Mouse (Mus musculus): ENCODE measurements around the gene Opa3. TPM values are rescaled to one million over a fixed set of nuclear protein-coding genes. Genes with fewer than 3 reads are reported as not detected.

Gene Opa3
- polyA plus RNA-seq, 1 experiment, result 33.3 TPM

GRCm38 (mm10) chr7:19247511-19247910, 19.4 kb downstream of the Opa3 start:
- TF ChIP-seq POLR2A (IDR thresholded peaks at IDR 0.05; ENCODE audit: borderline replicate concordance, extremely low read depth, insufficient read depth, insufficient read length, poor library complexity, severe bottlenecking) (no peak), CTCF (IDR thresholded peaks at IDR 0.05; ENCODE audit: borderline replicate concordance, extremely low read depth, insufficient read depth, insufficient read length) (no peak)
- DNase-seq (ENCODE audit: low read depth), result no peak

- no peak for DNase-seq (ENCODE audit: low read depth)
- no peak for TF ChIP-seq POLR2A (IDR thresholded peaks at IDR 0.05; ENCODE audit: borderline replicate concordance, extremely low read depth, insufficient read depth, insufficient read length, poor library complexity, severe bottlenecking)
- TF ChIP-seq CTCF (IDR thresholded peaks at IDR 0.05; ENCODE audit: borderline replicate concordance, extremely low read depth, insufficient read depth, insufficient read length), result no peak
These were observed 23.9 kb downstream of the Opa3 start for GRCm38 (mm10) chr7:19252078-19252477.

- no peak for DNase-seq (ENCODE audit: low read depth)
- TF ChIP-seq POLR2A (IDR thresholded peaks at IDR 0.05; ENCODE audit: borderline replicate concordance, extremely low read depth, insufficient read depth, insufficient read length, poor library complexity, severe bottlenecking) (no peak), CTCF (IDR thresholded peaks at IDR 0.05; ENCODE audit: borderline replicate concordance, extremely low read depth, insufficient read depth, insufficient read length) (no peak)
These were observed 25.3 kb downstream of the Opa3 start for GRCm38 (mm10) chr7:19253437-19253836.

- TF ChIP-seq POLR2A (IDR thresholded peaks at IDR 0.05; ENCODE audit: borderline replicate concordance, extremely low read depth, insufficient read depth, insufficient read length, poor library complexity, severe bottlenecking) (no peak), CTCF (IDR thresholded peaks at IDR 0.05; ENCODE audit: borderline replicate concordance, extremely low read depth, insufficient read depth, insufficient read length) (no peak)
- no peak for DNase-seq (ENCODE audit: low read depth)
These were observed 27.3 kb downstream of the Opa3 start for GRCm38 (mm10) chr7:19255395-19255794.

GRCm38 (mm10) chr7:19256567-19256966, 28.4 kb downstream of the Opa3 start:
- DNase-seq (ENCODE audit: low read depth), result no peak
- no peak for TF ChIP-seq POLR2A (IDR thresholded peaks at IDR 0.05; ENCODE audit: borderline replicate concordance, extremely low read depth, insufficient read depth, insufficient read length, poor library complexity, severe bottlenecking)
- no peak for TF ChIP-seq CTCF (IDR thresholded peaks at IDR 0.05; ENCODE audit: borderline replicate concordance, extremely low read depth, insufficient read depth, insufficient read length)

- DNase-seq (ENCODE audit: low read depth), result peak; percentile 85
- no peak for TF ChIP-seq CTCF (IDR thresholded peaks at IDR 0.05; ENCODE audit: borderline replicate concordance, extremely low read depth, insufficient read depth, insufficient read length)
- no peak for TF ChIP-seq POLR2A (IDR thresholded peaks at IDR 0.05; ENCODE audit: borderline replicate concordance, extremely low read depth, insufficient read depth, insufficient read length, poor library complexity, severe bottlenecking)
These were observed 29.4 kb downstream of the Opa3 start for GRCm38 (mm10) chr7:19257390-19258022.

GRCm38 (mm10) chr7:19258336-19258735, 30.2 kb downstream of the Opa3 start:
- TF ChIP-seq POLR2A (IDR thresholded peaks at IDR 0.05; ENCODE audit: borderline replicate concordance, extremely low read depth, insufficient read depth, insufficient read length, poor library complexity, severe bottlenecking) (no peak), CTCF (IDR thresholded peaks at IDR 0.05; ENCODE audit: borderline replicate concordance, extremely low read depth, insufficient read depth, insufficient read length) (no peak)
- DNase-seq (ENCODE audit: low read depth), result no peak

GRCm38 (mm10) chr7:19265147-19265546, 37.0 kb downstream of the Opa3 start:
- DNase-seq (ENCODE audit: low read depth), result no peak
- no peak for TF ChIP-seq CTCF (IDR thresholded peaks at IDR 0.05; ENCODE audit: borderline replicate concordance, extremely low read depth, insufficient read depth, insufficient read length)

- DNase-seq (ENCODE audit: low read depth), result no peak
- TF ChIP-seq CTCF (IDR thresholded peaks at IDR 0.05; ENCODE audit: borderline replicate concordance, extremely low read depth, insufficient read depth, insufficient read length), result no peak
- no peak for TF ChIP-seq POLR2A (IDR thresholded peaks at IDR 0.05; ENCODE audit: borderline replicate concordance, extremely low read depth, insufficient read depth, insufficient read length, poor library complexity, severe bottlenecking)
These were observed 38.0 kb downstream of the Opa3 start for GRCm38 (mm10) chr7:19265928-19266822.

- DNase-seq (ENCODE audit: low read depth), result no peak
- TF ChIP-seq CTCF (IDR thresholded peaks at IDR 0.05; ENCODE audit: borderline replicate concordance, extremely low read depth, insufficient read depth, insufficient read length), result no peak
- TF ChIP-seq POLR2A (IDR thresholded peaks at IDR 0.05; ENCODE audit: borderline replicate concordance, extremely low read depth, insufficient read depth, insufficient read length, poor library complexity, severe bottlenecking), result no peak
These were observed 38.9 kb downstream of the Opa3 start for GRCm38 (mm10) chr7:19267051-19267450.

GRCm38 (mm10) chr7:19268993-19269681, 41.0 kb downstream of the Opa3 start:
- DNase-seq (ENCODE audit: low read depth), result no peak
- TF ChIP-seq POLR2A (IDR thresholded peaks at IDR 0.05; ENCODE audit: borderline replicate concordance, extremely low read depth, insufficient read depth, insufficient read length, poor library complexity, severe bottlenecking), result no peak
- no peak for TF ChIP-seq CTCF (IDR thresholded peaks at IDR 0.05; ENCODE audit: borderline replicate concordance, extremely low read depth, insufficient read depth, insufficient read length)

Measured in brain, embryonic 14.5 days (tissue).